Mouse (Mus musculus) liver, embryonic 16.5 days (tissue): ENCODE results near the gene Gm37240. TPM values are rescaled to one million over a fixed set of nuclear protein-coding genes. Genes with fewer than 3 reads are reported as not detected.

Source experiments
- ATAC-seq: fragments of 200-750 bp; cut with Nextera tagmentation; 2 replicates; pipeline ENCODE4 v1.8.0; 2017; ENCODE audit warnings: low read depth, mild to moderate bottlenecking, moderate number of reproducible peaks, moderate library complexity
- H3K27ac ChIP-seq: fragments of 300-500 bp; sonication (generic); 2 replicates; pipeline ENCODE4 v1.5.1; 2014; ENCODE audit warnings: mild to moderate bottlenecking, low read length
- H3K27me3 ChIP-seq: fragments of 300-500 bp; sonication (generic); 2 replicates; pipeline ENCODE4 v1.6.1; 2014; ENCODE audit warnings: low read depth, low read length, mixed read lengths; ENCODE audit not compliant: control insufficient read depth, insufficient read depth
- H3K36me3 ChIP-seq: fragments of 300-500 bp; sonication (generic); 2 replicates; pipeline ENCODE4 v1.6.1; 2014; ENCODE audit warnings: mild to moderate bottlenecking; ENCODE audit not compliant: control insufficient read depth, insufficient read depth
- H3K4me1 ChIP-seq: fragments of 300-500 bp; sonication (generic); 2 replicates; pipeline ENCODE4 v1.6.1; 2014; ENCODE audit warnings: low read depth, low read length, mixed read lengths; ENCODE audit not compliant: control insufficient read depth
- H3K4me2 ChIP-seq: fragments of 300-500 bp; sonication (generic); 2 replicates; pipeline ENCODE4 v1.6.1; 2014; ENCODE audit warnings: low read depth, low read length, mixed read lengths
- H3K4me3 ChIP-seq: fragments of 300-500 bp; sonication (generic); 2 replicates; pipeline ENCODE4 v1.5.1; 2014; ENCODE audit warnings: low read depth, mild to moderate bottlenecking, low read length
- H3K9ac ChIP-seq: fragments of 300-500 bp; sonication (generic); 2 replicates; pipeline ENCODE4 v1.6.1; 2014; ENCODE audit warnings: low read depth, low read length
- H3K9me3 ChIP-seq: fragments of 300-500 bp; sonication (generic); replicated peaks from 2 replicates; pipeline ENCODE4 v1.6.1; 2016; ENCODE audit warnings: low read length; ENCODE audit not compliant: control insufficient read depth
- WGBS: fragments of 180-500 bp; shearing (Covaris S2); extraction: QIAGEN DNeasy Blood & Tissue Kit; methylation state at CpG from one replicate; pipeline ENCODE4 v1.1.7; 2014; ENCODE audit not compliant: insufficient replicate concordance; 5-methylcytosine and 5-hydroxymethylcytosine counted together
- polyA plus RNA-seq: library from polyadenylated mRNA; unstranded; fragments of >200 nt; fragmentation: Nextera tagmentation; extraction: Ambion mirVana; gene quantifications from 2 replicates; pipeline ENCODE4 v1.2.1, GENCODE M21; 2015

Gene Gm37240
- polyA plus RNA-seq, 1 experiment from 2014 or later: 0.65 TPM

DNA sequence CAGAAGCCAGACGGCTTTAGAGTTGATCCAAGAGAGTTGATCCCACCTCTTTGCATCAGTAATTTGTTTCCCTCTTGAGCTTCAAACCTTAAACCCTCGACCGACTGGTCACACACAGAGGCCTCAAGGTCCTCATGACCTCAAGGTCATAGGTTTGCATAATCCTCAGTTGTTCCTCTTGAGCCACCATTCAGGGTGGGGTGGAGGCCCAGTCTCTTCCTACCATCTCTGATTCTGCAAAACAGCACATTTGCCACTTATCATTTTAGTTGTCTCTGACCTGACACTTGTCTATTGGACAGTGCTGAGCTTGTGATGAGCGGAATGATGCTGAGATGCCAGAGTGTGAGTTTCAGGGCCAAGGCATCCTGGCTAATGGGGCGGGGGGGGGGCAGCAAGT, 1211.6 kb downstream of the Gm37240 start:
- H3K36me3 ChIP-seq: no peaks in the 10 kb centered on the region
- no peaks in the 10 kb centered on the region for H3K27me3 ChIP-seq
- H3K9me3 ChIP-seq: no peaks in the 10 kb centered on the region
- no peak overlapping the region for H3K4me2 ChIP-seq
- no peak overlapping the region for H3K4me3 ChIP-seq
- WGBS: 75% methylated on average over 5 of the region's 5 CpGs
- no peaks in the 10 kb centered on the region; the same call in 1 of the 2 replicates for H3K4me1 ChIP-seq
- no peak overlapping the region for H3K9ac ChIP-seq
- no peak for ATAC-seq
- no peak overlapping the region for H3K27ac ChIP-seq

DNA sequence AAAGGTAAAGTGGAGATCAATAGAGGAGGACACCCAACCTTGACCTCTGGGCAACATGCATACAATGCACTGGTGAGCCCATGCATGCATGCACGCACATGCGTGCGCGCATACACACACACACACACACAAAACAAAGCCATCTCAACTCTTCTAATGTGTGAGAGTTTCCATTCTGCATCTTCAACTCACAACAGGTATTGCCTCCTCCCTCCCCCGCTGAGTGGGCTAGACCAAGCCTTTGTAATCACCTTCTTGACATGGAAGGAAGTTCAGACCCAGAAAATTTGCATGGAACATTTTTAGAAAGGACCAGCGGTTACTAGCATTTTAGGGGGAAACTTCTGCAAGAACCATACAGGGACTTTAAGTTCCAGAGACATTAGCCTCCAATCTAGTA, 1213.8 kb downstream of the Gm37240 start:
- H3K9ac ChIP-seq: no peak overlapping the region
- no peaks in the 10 kb centered on the region for H3K27me3 ChIP-seq
- H3K36me3 ChIP-seq: no peaks in the 10 kb centered on the region
- 77% methylated on average over 6 of the region's 6 CpGs for WGBS
- H3K27ac ChIP-seq: no peak overlapping the region
- no peak overlapping the region for H3K4me3 ChIP-seq
- no peak for ATAC-seq
- H3K4me1 ChIP-seq: no peaks in the 10 kb centered on the region; the same call in 1 of the 2 replicates
- H3K4me2 ChIP-seq: no peak overlapping the region
- H3K9me3 ChIP-seq: no peaks in the 10 kb centered on the region

DNA sequence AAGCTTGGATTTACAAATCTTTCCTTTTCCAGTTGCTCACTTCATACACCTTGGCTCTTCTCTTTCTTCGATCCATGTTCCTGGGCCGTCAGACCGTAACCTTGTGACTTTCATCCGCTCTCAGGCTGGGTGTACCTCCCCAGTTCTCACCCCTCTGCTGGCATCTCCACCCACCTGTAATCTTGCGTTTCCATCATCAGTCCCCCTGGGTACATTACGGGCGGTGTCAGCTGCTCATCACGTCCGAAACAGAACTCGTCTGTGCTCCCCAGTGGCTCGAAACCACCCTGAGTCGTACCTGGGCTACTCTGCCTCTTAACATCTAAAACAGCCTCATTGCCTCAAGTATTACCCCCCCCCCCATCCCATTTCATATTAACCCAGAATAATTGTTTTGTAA, 1215.2 kb downstream of the Gm37240 start:
- no peak for ATAC-seq
- Histone ChIP-seq H3K9me3 (no peaks in the 10 kb centered on the region), H3K9ac (no peak overlapping the region), H3K4me3 (no peak overlapping the region), H3K36me3 (no peaks in the 10 kb centered on the region), H3K4me2 (no peak overlapping the region), H3K4me1 (no peaks in the 10 kb centered on the region; the same call in 1 of the 2 replicates), H3K27ac (no peak overlapping the region), H3K27me3 (peaks cover 3% of the 10 kb centered on the region; the same call in 1 of the 2 replicates)
- 73% methylated on average over 12 of the region's 12 CpGs for WGBS

DNA sequence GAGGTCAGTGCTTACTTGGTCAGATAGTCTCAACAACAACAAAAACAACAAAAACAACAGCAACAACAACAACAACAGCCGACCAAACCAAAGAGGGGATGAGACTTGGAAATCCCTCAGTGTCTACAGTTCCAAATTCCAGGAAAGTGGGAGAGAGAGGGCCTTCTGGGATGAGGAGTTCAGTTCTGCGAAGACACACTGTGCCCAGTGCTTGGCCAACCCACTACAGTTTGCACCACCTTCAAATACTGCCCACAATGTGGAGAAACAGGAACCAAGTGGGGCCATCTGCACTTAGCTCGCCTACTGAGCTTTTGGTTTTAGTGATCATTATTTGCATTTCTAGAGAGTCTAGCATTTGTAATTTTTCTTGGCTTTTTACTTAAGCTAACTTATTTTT, 1218.4 kb downstream of the Gm37240 start:
- no peak overlapping the region for H3K9ac ChIP-seq
- H3K4me1 ChIP-seq: peaks cover 3% of the 10 kb centered on the region
- no peaks in the 10 kb centered on the region for H3K36me3 ChIP-seq
- H3K27ac ChIP-seq: no peak overlapping the region
- no peak overlapping the region; the same call in 1 of the 2 replicates for H3K4me3 ChIP-seq
- peaks cover 19% of the 10 kb centered on the region for H3K27me3 ChIP-seq
- ATAC-seq: no peak
- no peak overlapping the region for H3K4me2 ChIP-seq
- H3K9me3 ChIP-seq: no peaks in the 10 kb centered on the region
- 43% methylated on average over 3 of the region's 3 CpGs for WGBS

DNA sequence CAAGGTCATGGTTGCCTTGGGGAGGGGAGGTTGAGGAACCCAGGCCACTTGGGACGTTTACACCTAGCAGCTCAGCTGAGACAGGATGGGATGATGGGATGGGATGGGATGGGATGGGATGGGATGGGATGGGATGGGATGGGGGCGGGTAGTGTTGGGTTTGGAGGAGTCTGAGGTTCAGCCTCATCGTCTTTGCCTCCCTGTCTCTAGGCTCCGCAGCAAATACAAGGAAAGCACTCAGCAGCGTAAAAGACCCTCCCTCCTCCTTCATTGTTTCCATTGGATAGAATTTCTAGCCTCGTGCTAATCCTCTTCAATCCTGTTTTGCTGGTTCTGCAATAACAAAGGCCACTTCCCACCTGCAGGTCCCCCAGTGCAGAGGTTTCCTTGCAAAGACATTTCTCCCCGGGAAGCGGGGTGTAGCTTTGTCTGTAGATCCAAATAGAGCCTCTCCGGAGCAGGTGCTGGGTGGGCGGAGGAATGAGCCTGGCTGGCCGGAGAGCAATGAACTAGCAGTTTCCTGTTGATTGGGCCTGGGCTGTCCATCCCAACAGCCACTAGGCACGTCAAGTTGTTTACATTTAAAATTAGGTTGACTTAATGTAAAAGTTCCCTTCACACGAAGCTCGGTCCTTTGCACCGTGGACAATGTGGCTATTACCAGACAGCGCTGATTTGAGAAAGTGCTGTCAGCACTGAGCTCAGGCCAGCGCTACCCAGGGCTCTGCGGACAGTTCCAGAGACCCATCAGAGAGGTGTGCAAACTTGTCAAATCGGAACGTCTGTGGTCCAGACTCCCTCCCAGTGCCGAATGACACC, 1221.9 kb downstream of the Gm37240 start:
- no peaks in the 10 kb centered on the region for H3K36me3 ChIP-seq
- H3K9ac ChIP-seq: no peak overlapping the region
- H3K4me1 ChIP-seq: peaks cover 3% of the 10 kb centered on the region
- peak; percentile 32 for ATAC-seq
- peak overlapping the region; percentile 48 for H3K4me2 ChIP-seq
- H3K9me3 ChIP-seq: no peaks in the 10 kb centered on the region
- H3K27ac ChIP-seq: no peak overlapping the region
- peaks cover 19% of the 10 kb centered on the region for H3K27me3 ChIP-seq
- WGBS: 14% methylated on average over 21 of the region's 21 CpGs
- peak overlapping the region; percentile 43 for H3K4me3 ChIP-seq

DNA sequence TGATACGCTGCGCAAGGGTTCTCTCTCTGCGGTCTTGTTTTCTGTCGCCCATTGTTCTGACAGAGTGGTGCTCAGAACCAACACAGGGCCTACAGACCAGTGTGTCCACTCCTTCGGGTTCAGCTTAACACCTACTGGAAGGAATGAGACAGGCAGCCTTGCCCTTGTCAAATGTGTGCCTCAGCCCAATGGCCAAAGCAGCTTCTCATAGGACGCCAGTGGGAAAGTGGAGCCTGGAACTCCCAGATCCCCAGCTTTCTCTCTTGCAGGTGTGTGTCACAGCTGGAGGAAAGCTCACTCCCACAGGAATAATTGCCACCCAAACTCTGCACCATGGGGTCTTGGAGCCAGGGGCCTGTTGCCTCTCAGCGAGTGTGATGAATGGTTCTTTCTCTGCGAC, 1222.6 kb downstream of the Gm37240 start:
- WGBS: 72% methylated on average over 8 of the region's 8 CpGs
- Histone ChIP-seq H3K4me1 (peaks cover 3% of the 10 kb centered on the region), H3K9me3 (no peaks in the 10 kb centered on the region), H3K4me2 (no peak overlapping the region), H3K36me3 (no peaks in the 10 kb centered on the region), H3K27me3 (peaks cover 19% of the 10 kb centered on the region), H3K4me3 (no peak overlapping the region), H3K9ac (no peak overlapping the region), H3K27ac (no peak overlapping the region)
- no peak for ATAC-seq

DNA sequence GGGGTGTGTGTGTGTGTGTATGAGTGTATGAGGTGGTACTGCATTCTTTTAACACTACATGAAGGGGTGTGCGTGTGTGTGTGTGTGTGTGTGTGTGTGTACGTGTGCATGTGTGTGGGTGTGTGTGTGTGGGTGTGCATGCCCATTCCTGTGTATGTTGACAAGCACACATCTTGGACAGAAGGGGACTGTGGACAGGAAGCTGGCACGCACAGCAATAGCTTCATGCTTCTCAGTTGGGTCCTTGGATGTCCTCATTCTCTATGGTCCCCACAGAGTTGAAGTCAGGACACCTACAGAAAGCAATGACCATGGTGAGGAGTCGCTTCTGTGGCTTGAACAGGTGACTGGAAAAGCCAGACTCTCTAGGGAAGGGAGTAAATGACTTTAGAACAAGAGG, 1223.5 kb downstream of the Gm37240 start:
- peaks cover 3% of the 10 kb centered on the region for H3K4me1 ChIP-seq
- no peak for ATAC-seq
- 47% methylated on average over 4 of the region's 4 CpGs for WGBS
- no peak overlapping the region for H3K9ac ChIP-seq
- H3K27ac ChIP-seq: no peak overlapping the region
- H3K36me3 ChIP-seq: no peaks in the 10 kb centered on the region
- no peak overlapping the region for H3K4me3 ChIP-seq
- H3K9me3 ChIP-seq: no peaks in the 10 kb centered on the region
- H3K4me2 ChIP-seq: no peak overlapping the region
- H3K27me3 ChIP-seq: peaks cover 19% of the 10 kb centered on the region

DNA sequence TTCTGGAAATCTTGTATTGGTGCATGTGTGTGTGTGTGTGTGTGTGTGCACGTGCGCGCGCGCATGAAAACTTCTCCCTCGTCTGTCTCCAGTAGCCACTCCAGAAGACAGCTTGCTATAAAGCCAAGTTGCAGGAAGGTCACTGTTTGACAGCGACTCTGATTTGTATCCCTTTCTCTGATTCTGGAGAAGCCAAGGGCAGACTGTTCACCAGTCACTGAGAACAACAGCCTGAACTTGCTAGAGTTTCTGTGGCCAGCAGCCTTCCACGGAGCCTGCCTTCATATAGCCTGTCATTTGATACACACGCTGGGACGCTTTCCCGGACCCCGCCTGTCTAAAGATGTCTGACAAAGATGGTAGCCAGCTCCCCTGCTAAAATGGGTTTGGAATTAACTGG, 1224.2 kb downstream of the Gm37240 start:
- Histone ChIP-seq H3K27ac (no peak overlapping the region), H3K9ac (no peak overlapping the region), H3K27me3 (peaks cover 19% of the 10 kb centered on the region), H3K4me3 (no peak overlapping the region), H3K4me1 (peaks cover 3% of the 10 kb centered on the region), H3K9me3 (no peaks in the 10 kb centered on the region), H3K4me2 (no peak overlapping the region), H3K36me3 (no peaks in the 10 kb centered on the region)
- ATAC-seq: no peak
- WGBS: 81% methylated on average over 12 of the region's 12 CpGs

DNA sequence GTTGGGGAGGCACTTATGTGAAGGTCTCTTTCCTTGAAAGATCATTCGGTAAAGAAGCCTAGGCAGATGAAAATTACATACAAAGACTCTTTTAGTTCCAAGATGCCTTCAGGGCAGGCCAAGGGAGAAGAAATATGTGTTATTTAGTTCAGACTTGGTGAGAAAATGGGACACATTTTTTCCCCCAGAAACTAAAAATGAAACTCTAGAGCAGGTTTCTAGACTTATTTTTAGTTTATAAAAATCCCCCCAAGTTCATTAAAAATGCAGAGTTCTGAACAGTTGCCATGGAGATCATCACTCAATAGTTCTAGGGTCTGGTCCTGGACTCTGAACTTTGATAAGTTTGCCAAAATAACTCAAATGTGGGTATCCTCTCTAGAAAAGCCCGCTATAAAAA, 1226.9 kb downstream of the Gm37240 start:
- Histone ChIP-seq H3K36me3 (no peaks in the 10 kb centered on the region), H3K4me2 (no peak overlapping the region), H3K4me1 (peaks cover 3% of the 10 kb centered on the region; the same call in 1 of the 2 replicates), H3K4me3 (no peak overlapping the region), H3K27ac (no peak overlapping the region), H3K9me3 (no peaks in the 10 kb centered on the region), H3K27me3 (peaks cover 7% of the 10 kb centered on the region), H3K9ac (no peak overlapping the region)
- no peak for ATAC-seq
- 62% methylated on average over 2 of the region's 2 CpGs for WGBS
